Mouse (Mus musculus) adipose tissue, adult 10 weeks (tissue): Measurements from ENCODE around the gene Gm11239. TPM values are rescaled to one million over a fixed set of nuclear protein-coding genes. Genes with fewer than 3 reads are reported as not detected.

Experiments used
- polyA plus RNA-seq: library from polyadenylated mRNA; stranded (reverse); fragments of 350-450 nt; fragmentation: Illumina TruSeq; extraction: RNeasy Lipid Tissue Mini Kit (QIAGEN cat#74804); gene quantifications from one replicate; pipeline ENCODE4 v1.2.3, GENCODE M21; 2014; ENCODE audit warnings: low read depth, low replicate concordance

Gene Gm11239
- polyA plus RNA-seq, result not detected

GRCm38 (mm10) chr4:73668054-73668453, at the start of gene Gm11239:
TSS of gene Gm11239 (plus strand) at chr4:73668354.

GRCm38 (mm10) chr4:73622684-73623083, 45.5 kb upstream of the Gm11239 start, which contains the start of gene Gm11237:
TSS of gene Gm11237 (plus strand) at chr4:73622984.

DNA sequence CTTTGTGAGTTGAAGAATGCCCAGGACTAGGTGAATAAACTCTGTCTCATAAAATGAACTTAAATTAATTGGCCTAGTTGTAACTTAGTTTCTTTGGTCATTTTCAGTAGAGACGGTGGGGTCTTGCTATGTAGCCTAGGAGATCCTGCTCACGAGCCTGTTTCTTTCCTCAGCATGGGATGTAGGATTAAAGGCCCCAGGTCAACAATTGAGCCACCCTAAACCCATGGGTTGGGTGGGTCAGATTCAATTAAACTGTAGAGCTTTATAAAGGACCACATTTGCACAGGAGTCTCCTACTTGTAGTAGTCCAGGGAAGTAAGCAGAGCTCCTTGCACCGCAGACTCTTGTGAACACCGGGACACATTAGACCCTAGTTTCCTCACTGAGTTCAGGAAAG, 30.3 kb upstream of the Gm11239 start, which contains the start of gene Gm11236:
TSS of gene Gm11236 (plus strand) at position 301 of the 400 bp plus-strand sequence.

GRCm38 (mm10) chr4:73683216-73683615, 15.1 kb downstream of the Gm11239 start, which contains the start of gene Gm428:
TSS of gene Gm428 (plus strand) at chr4:73683516.

Other genes with a start within 250 kb of the Gm11239 start
- gene Gm11238, start 60.5 kb upstream of the Gm11239 start, polyA plus RNA-seq, result not detected
- gene Gm11237, start 45.4 kb upstream of the Gm11239 start, polyA plus RNA-seq, result not detected
- gene Gm11236, start 30.2 kb upstream of the Gm11239 start, polyA plus RNA-seq, result not detected
- not detected for gene Gm428, start 15.2 kb downstream of the Gm11239 start, polyA plus RNA-seq
- gene Rasef, start 122.6 kb downstream of the Gm11239 start, polyA plus RNA-seq, result 16.5 TPM
- not detected for gene Gm11758, start 207.9 kb downstream of the Gm11239 start, polyA plus RNA-seq
- not detected for gene Gm11757, start 222.8 kb downstream of the Gm11239 start, polyA plus RNA-seq
- not detected for gene Gm13871, start 237.6 kb downstream of the Gm11239 start, polyA plus RNA-seq